Mouse (Mus musculus) lung, adult 2 months (tissue): ENCODE measurements around the gene Asic2.

Experiments used
- CTCF ChIP-seq: fragments of 200-500 bp; IDR thresholded peaks from 2 replicates; pipeline ENCODE4 v1.5.1; 2011; ENCODE audit warnings: mild to moderate bottlenecking, low read length, control low read depth; ENCODE audit not compliant: insufficient read depth
- POLR2A ChIP-seq: fragments of 200-500 bp; IDR thresholded peaks from 2 replicates; pipeline ENCODE4 v1.6.1; 2011; ENCODE audit warnings: low read depth, mild to moderate bottlenecking, control low read depth, low read length, borderline replicate concordance; ENCODE audit errors: extremely low read depth

GRCm38 (mm10) chr11:80955915-80956314 is 1012.3 kb downstream of the Asic2 start:
- TF ChIP-seq CTCF (no peak), POLR2A (no peak)
